Mouse (Mus musculus) embryo, embryonic 11.5 days (tissue): ENCODE results near the gene Olfr279.
A peak's percentile ranks its signal among the peaks of the same experiment; 100 is the strongest.
"Not testable (repeated sequence)": the region's sequence is repeated elsewhere in the genome, so short reads cannot be mapped to it uniquely, and the experiment has no call there.

Source experiments
- DNase-seq: peaks from one replicate; pipeline ENCODE4 v3.0.0-alpha.2; 2012; ENCODE audit warnings: low read depth, low spot score

Gene Olfr279

GRCm38 (mm10) chr15:98510438-98511385 is 18.5 kb downstream of the Olfr279 start:
- DNase-seq = peak; percentile 54

- DNase-seq = no peak
Measured at GRCm38 (mm10) chr15:98511386-98511928, 19.3 kb downstream of the Olfr279 start.

DNA sequence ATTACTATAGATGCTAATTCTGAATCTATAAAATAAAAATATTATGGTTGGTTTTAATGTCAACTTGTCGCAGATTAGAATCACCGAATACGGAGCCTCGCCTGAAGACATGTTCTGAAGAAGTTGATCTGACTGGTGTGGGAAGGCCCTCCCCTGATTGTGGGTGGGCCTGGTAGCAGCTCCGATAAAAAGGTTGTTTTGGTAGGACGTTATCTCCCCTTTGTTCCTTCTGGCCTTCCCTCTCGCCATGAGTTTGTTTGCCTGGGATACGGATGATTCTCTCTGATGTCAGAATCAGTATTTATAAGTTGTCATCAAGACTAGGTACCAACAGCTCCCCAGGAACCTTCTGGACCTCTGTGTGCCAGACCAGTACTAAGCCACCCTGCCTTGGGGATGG is 20.0 kb downstream of the Olfr279 start:
- DNase-seq = no peak

DNA sequence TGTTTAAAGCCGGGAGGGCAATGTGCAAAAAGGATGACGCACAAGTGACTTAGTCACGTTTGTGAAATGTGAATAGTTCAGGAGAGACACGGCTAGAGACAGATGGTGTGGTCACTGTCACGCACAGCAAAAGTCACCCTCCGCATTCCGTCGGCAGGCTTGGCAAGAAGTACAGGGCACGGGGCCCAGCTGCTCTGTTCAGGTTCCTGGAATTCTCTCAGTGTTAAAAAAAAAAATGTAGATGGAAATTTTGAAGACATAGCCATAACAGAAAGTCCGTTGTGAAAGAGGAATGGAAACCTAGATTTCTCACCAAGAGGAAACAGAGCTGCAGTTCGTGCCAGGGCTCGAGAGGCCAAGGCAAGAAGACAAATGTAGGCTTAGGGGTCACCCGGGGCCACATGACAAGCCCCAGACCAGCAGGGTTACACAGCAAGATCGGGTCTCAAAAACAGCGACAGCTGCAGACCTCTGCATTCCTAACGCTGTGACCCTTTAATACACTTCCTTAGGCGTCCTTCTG is 20.7 kb downstream of the Olfr279 start:
- no peak for DNase-seq

GRCm38 (mm10) chr15:98513676-98514075 is 21.5 kb downstream of the Olfr279 start:
- not testable (repeated sequence) for DNase-seq

DNA sequence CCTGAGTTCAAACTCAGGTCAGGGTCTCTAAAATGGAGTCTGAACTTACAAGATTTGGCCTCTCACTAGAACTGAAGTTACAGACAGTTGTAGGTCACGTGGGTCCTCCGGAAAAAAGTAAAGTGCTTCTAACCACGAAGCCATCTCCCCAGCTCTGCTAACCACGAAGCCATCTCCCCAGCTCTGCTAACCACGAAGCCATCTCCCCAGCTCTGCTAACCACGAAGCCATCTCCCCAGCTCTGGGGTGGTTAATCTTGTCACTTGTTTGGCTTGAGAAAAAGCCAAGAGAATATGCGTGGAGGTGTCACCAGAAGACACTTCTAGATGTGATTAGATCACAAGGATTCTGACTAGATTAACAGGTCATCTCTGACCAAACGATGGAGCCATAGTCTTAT is 21.9 kb downstream of the Olfr279 start:
- DNase-seq = no peak

DNA sequence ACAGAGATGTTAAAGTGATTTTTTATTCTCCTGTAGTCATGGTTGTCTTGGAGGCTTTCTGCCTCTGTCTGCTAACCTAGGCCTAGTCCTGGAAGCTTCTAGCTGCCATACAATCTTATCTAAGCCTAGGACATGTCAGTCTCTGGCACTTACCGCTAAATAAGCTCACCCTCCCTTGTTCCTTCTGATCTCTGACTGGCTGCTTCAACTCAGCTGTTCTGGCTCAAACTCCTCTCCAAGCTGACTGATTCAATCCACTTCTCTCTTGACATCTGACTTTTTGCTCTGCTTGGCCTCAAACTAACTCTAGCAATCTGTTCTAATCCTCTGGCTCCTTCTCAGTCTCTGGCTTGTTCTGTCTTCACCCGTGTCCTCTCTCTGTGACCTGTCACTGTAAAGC is 22.6 kb downstream of the Olfr279 start:
- DNase-seq = not testable (repeated sequence)

- DNase-seq = no peak
Measured at GRCm38 (mm10) chr15:98517380-98518355, 25.5 kb downstream of the Olfr279 start.

DNA sequence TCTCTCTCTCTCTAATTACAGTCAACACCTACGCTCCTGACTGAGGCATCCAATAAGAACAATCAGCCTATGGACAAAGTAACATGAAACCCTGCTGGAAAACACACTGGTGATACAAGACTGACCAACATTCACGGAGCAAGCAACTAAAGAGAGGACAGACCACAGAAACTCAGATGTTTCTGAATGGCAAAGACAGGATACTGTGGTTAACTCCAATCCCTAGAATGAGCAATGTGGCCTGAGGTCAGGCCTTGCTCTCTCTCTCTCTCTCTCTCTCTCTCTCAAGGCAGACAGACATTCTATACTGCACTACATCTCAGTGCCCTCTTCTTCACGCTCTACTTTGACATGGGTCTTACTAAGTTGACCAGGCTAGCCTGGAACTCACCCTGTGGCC is 29.0 kb downstream of the Olfr279 start:
- no peak for DNase-seq

- no peak for DNase-seq
Measured at GRCm38 (mm10) chr15:98526057-98526456, 33.9 kb downstream of the Olfr279 start.

GRCm38 (mm10) chr15:98527056-98527771 is 35.0 kb downstream of the Olfr279 start:
- DNase-seq = no peak

DNA sequence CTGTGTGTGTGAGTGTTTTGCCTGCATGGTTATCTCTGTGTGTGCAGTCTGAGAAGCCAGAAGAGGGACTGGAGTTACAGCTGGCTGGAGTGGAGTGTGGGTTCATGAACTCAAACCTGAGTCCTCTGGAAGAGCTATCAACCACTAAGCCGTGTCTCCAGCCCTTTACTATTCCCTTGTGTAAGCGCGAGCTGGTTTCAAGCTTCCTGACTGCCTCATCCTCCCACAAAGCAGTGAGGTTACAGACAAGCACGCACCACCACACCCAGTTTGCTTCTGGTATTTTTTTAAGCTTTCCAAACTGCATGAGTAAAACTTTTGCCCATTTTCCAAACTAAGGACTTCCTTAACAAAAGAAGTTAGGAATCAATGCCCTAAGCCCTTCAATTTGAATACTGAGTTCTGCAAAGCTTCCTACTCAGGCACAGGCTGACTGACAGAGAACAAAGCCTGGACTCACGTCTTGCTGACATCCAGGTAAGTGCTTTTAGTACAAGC is 35.9 kb downstream of the Olfr279 start:
- no peak for DNase-seq

DNA sequence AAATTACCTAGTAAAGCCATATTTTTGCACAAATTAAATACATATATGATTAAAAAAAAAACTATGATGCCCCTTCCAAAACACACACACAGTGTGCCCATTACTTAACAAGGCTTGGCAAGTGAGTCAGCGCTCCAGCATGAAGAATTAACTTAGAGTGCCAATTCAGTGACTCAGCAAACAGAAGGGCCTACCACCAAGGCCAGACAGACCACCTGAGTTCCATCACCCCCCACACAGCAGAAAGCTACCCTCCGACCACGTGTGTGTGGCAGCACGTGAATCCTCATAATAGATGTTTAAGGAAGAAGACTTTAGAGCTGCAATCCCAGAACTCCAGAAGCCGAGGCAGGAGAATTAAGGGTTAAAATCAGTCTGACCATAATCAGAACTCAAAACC is 40.1 kb downstream of the Olfr279 start:
- no peak for DNase-seq

GRCm38 (mm10) chr15:98533035-98533531 is 40.9 kb downstream of the Olfr279 start:
- DNase-seq = no peak

GRCm38 (mm10) chr15:98533881-98534627 is 41.9 kb downstream of the Olfr279 start, which contains the start of gene Kansl2:
TSS of gene Kansl2 (minus strand) at chr15:98534264.
- peak; percentile 97 for DNase-seq

DNA sequence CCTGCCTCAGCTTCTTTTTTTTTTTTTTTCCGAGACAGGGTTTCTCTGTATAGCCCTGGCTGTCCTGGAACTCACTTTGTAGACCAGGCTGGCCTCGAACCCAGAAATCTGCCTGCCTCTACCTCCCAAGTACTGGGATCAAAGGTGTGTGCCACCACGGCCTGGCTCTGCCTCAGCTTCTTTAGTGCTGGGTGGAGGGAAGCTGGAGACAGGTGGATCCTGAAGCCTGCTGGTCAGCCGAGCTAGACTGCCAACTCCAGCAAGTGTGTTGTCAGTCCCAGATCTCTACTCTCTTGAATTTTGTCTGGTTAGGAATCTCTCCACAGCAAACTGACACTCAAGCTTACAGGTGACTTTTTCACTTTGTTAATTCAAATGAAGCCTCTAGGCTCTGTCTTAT is 43.7 kb downstream of the Olfr279 start:
- no peak for DNase-seq

DNA sequence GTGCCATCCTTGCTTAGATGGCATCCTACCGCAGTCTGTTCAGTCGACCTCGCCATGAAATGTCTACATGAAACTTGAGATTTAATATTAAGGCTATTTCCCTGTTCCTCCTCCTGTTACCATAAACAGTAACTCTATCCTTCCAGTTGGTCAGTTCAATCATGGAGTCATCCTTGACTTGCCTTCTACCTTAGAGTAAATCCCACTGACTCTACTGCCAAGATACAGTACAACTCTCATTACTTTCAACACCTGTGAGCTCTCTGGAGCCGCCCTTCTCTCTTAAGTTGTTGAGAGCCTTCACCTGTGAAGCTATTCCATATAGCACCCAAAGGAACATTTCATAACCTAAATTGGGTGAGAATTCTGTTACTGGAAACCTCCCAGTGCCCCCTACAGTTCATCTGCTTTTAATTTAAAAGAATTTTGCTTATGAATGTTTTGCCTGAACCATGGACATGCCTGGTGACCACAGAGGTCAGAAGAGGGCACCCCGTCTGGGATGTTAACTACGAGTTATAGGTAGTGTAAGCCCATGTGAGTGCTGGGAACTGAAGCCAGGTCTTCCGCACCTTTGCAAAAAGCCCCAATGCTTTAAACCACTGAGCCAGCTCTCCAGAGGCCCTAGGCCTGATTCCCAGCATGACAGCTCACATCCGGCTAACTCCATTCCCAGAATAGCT is 44.8 kb downstream of the Olfr279 start:
- no peak for DNase-seq

GRCm38 (mm10) chr15:98537923-98538322 is 45.7 kb downstream of the Olfr279 start:
- DNase-seq = no peak

DNA sequence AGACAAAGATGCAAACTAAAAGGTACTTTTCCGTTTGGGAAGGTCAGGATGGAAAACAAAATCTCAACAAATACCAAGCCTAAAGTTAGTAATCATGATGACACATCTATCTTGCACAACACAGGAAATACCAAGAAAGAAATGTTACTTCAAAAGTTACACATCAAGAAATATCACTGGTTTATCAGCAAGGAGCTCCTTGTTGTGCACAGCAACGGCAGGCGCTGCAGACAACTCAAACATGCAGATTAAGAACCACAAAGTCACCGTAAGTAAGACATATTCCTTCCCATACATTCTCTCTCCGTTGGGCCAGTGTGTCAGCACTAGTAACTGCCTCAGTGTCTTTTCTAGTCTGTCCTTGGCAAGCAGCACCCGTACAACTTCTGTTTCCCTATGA is 48.9 kb downstream of the Olfr279 start:
- DNase-seq = no peak
